Mouse (Mus musculus): ENCODE measurements around the gene Pex16. TPM values are rescaled to one million over a fixed set of nuclear protein-coding genes. Genes with fewer than 3 reads are reported as not detected.
"Not testable (repeated sequence)": the region's sequence is repeated elsewhere in the genome, so short reads cannot be mapped to it uniquely, and the experiment has no call there.

Gene Pex16
- total RNA-seq, 2 experiments from 2014 or later = 34.9 to 36.1 TPM

DNA sequence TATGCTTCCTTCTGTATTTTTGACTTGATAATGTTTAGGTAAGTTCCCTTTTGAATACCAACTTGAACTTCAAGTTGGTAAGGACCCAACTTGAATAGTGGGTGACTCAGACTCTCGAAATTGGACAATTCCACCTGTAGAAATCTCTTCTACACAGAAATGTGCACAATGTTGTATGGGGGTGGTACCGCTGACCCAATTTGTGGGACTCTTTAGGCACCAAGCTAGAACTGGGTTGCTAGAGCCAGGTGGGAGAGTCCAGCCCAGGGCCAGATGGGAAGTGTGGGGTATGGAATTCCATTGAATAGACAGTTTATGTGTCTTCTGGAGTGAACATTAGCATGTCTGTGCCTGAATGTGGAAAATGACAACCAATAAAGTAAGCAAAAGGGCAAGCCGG, 21.1 kb downstream of the Pex16 start:
- no peak for TF ChIP-seq CTCF (conservative IDR thresholded peaks at IDR 0.05)
- H3K27ac ChIP-seq = no peak overlapping the region
- H3K4me3 ChIP-seq = no peak overlapping the region
- no peak for DNase-seq (ENCODE audit: low spot score in 2 of 2)

GRCm38 (mm10) chr2:92397436-92397835, 23.0 kb downstream of the Pex16 start:
- DNase-seq (ENCODE audit: low spot score in 2 of 2) = no peak
- peak overlapping the region; percentile 48; the same call in 1 of the 2 replicates for H3K27ac ChIP-seq
- TF ChIP-seq CTCF (conservative IDR thresholded peaks at IDR 0.05) = no peak
- H3K4me3 ChIP-seq = no peak overlapping the region

GRCm38 (mm10) chr2:92399877-92400276, 25.4 kb downstream of the Pex16 start:
- not testable (repeated sequence) for H3K4me3 ChIP-seq; H3K27ac ChIP-seq; DNase-seq (ENCODE audit: low spot score in 2 of 2)

DNA sequence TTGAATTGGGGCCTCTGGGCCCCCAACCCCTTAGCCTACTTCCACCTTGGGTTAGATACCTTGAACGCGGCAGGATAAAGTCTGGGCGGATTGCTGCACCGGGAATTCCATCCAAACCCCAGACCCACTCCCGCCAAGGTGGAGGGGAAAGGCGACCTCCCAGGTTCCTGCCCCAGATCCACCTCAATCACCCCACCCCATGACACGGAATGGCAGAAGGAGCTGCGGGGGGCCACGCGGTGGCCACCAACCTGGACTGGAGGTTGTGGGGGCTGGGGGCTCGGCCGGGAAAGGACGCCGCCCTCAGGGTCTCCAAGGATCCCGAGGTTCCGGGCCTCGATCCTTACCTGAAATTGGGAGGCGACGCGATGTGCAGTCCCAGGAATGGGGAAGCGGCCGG, 26.2 kb downstream of the Pex16 start:
- peak overlapping the region; percentile 84 for H3K4me3 ChIP-seq
- TF ChIP-seq CTCF (conservative IDR thresholded peaks at IDR 0.05) = no peak

DNA sequence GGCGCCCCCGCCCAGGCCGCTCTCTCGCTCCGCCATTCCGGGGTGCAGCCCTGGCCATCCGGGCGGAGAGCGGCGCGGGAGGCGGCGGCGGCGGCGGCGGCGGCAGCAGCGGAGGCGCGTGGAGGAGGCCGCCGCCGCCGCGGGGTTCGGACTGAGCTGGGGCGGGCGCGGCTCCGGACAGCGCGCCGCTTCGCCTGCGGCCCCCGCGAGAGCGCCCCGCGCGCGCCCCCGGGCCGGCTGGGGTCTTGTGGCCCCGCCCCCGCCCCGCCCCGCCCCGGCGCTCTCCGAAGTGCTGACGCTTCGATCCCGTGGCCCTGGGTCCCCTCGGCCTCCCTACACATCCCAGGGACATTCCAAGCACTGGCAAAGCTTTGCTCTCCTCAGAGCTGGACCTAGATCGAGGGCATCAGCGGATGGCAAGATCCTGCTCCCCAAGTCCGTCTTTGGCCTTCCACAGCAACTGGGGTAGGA, 26.6 kb downstream of the Pex16 start, which contains the start of gene Mapk8ip1:
Mapk8ip1 (minus strand) TSS at position 173 of the 471 bp plus-strand sequence.
- no peak for TF ChIP-seq CTCF (conservative IDR thresholded peaks at IDR 0.05)
- H3K4me3 ChIP-seq = peak within 1 kb of the TSS; percentile 84
- H3K27ac ChIP-seq = peak within 1 kb of the TSS; percentile 97
- DNase-seq (ENCODE audit: low spot score in 2 of 2) = no peak

More for the DNA sequence above, 26.2 kb downstream of the Pex16 start:
- DNase-seq (ENCODE audit: low spot score in 2 of 2) = no peak
- peak overlapping the region; percentile 97 for H3K27ac ChIP-seq

GRCm38 (mm10) chr2:92402591-92403326, 28.3 kb downstream of the Pex16 start:
- DNase-seq (ENCODE audit: low spot score in 2 of 2) = no peak
- Histone ChIP-seq H3K27ac (peak overlapping the region; percentile 90), H3K4me3 (no peak overlapping the region)
- no peak for TF ChIP-seq CTCF (conservative IDR thresholded peaks at IDR 0.05)

- Histone ChIP-seq H3K4me3 (no peak overlapping the region), H3K27ac (peak overlapping the region; percentile 90)
- no peak for DNase-seq (ENCODE audit: low spot score in 2 of 2)
- no peak for TF ChIP-seq CTCF (conservative IDR thresholded peaks at IDR 0.05)
Observed at GRCm38 (mm10) chr2:92403776-92404319, 29.4 kb downstream of the Pex16 start.

GRCm38 (mm10) chr2:92404737-92405136, 30.3 kb downstream of the Pex16 start:
- TF ChIP-seq CTCF (conservative IDR thresholded peaks at IDR 0.05) = no peak
- Histone ChIP-seq H3K27ac (peak overlapping the region; percentile 62; the same call in 1 of the 2 replicates), H3K4me3 (no peak overlapping the region)
- DNase-seq (ENCODE audit: low spot score in 2 of 2) = no peak

- peak overlapping the region; percentile 62 for H3K27ac ChIP-seq
- no peak for DNase-seq (ENCODE audit: low spot score in 2 of 2)
- no peak overlapping the region for H3K4me3 ChIP-seq
- TF ChIP-seq CTCF (conservative IDR thresholded peaks at IDR 0.05) = no peak
Observed at GRCm38 (mm10) chr2:92405687-92406086, 31.2 kb downstream of the Pex16 start.

DNA sequence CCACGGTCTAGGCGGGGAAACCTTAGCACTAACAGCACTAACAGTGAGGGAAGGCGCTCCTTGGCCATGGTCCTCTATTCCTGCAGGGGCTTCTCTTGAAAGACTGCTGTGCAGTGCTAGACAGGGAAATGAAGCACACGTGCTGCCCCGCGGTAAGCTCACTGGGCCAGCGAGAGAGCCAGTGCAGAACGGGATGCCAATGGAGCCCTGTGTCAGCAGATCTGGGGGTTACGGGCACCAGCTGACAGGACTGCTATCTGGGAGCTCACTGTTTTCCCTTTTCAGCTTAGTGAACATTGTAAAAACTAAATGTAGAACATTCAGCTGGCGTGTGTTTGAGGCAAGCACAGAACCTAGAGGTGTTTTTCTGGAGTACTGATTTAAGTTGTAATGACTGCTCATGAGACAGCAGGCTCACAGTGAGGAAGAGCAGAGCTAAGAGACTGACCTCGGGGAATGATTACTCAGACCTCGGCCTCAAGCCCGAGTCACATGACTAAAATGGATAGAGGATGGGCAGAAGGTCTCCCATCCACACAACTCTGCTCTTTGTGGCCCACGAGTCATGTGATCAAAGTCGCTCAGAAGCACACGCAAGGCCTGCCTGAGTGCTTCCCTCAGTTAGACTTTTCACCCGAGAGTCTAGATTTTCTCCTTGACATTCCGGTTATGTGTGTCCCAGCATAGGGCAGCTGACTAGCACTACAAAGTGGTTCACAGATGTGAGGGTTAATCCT, 34.0 kb downstream of the Pex16 start:
- no peak for TF ChIP-seq CTCF (conservative IDR thresholded peaks at IDR 0.05)
- no peak for DNase-seq (ENCODE audit: low spot score in 2 of 2)
- Histone ChIP-seq H3K27ac (peak overlapping the region; percentile 37; the same call in 1 of the 2 replicates), H3K4me3 (no peak overlapping the region)

DNA sequence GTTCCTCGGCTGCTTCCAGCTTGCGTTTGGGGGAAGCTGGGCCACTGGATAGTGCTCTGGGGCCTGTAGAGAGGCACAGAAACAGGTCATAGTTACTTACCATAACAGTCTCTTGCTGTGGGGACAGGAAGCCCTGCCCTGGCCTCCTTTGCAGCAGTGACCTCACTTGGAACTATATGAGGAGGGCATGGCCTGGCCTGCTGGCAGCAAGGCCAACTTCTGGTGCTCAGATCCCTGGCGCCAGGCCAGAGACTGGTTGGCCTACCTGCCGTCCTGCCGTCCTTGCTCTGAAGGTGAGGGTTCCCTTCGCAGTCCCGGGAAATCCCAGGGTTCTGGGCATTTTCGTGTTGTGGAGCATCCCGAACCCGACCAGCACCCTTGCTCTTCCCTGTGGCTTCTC, 37.2 kb downstream of the Pex16 start:
- Histone ChIP-seq H3K27ac (peak overlapping the region; percentile 5; the same call in 1 of the 2 replicates), H3K4me3 (no peak overlapping the region)
- no peak for DNase-seq (ENCODE audit: low spot score in 2 of 2)
- TF ChIP-seq CTCF (conservative IDR thresholded peaks at IDR 0.05) = no peak

DNA sequence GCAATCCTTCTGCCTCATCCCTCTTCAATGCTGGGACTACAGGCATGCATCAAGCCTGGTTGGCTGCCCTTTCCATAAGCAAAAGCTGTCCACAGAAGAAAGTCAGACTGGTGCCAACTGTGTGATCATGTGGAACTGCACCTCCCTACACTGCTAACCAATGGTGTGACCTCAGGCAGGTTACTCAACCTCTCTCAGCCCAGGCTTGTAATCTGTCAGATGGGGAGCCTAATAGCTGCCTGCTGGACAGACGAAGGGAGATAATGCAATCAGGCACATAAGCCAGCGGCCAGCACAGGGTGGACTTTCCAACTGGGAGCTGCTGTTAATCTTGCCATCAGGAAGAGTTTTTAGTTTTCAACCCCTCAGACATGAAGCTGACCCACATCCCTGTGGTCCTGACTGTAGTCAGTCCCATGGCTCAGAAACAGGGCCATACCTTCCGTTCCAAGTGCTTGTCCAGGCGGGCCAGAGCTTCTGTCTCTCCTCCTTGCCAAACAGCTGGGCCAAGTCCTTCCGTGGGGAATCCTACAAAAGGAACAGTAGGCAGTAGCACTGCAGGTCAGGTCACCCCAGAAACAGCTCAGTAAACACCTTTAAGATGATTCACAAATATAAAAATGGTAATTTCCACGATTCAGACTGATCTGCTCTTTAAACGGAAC, 47.4 kb downstream of the Pex16 start:
- DNase-seq (ENCODE audit: low spot score in 2 of 2) = no peak

More for the DNA sequence above, 47.4 kb downstream of the Pex16 start:
- no peak for TF ChIP-seq CTCF (conservative IDR thresholded peaks at IDR 0.05)
- Histone ChIP-seq H3K27ac (peak overlapping the region; percentile 94; the same call in 1 of the 2 replicates), H3K4me3 (no peak overlapping the region)
